Mouse (Mus musculus) cortical plate, adult 2 months (tissue): ENCODE data around the gene B3gat2.

Experiments used
- CTCF ChIP-seq: fragments of 200-500 bp; IDR thresholded peaks from 2 replicates; pipeline ENCODE4 v1.5.1; 2011; ENCODE audit warnings: mild to moderate bottlenecking, control low read depth, low read length; ENCODE audit not compliant: insufficient read depth; ENCODE audit errors: extremely low read depth
- POLR2A ChIP-seq: fragments of 200-500 bp; IDR thresholded peaks from 2 replicates; pipeline ENCODE4 v1.6.1; 2011; ENCODE audit warnings: mild to moderate bottlenecking, low read length, control low read depth; ENCODE audit not compliant: insufficient read depth; ENCODE audit errors: extremely low read depth

- no peak for TF ChIP-seq CTCF
- no peak for TF ChIP-seq POLR2A
These were observed at the start of gene B3gat2 for GRCm38 (mm10) chr1:23761502-23762135.
